Mouse (Mus musculus) layer of hippocampus, adult 9-11 months (tissue): Measurements from ENCODE around the gene Gap43.
"Not testable (repeated sequence)": the region's sequence is repeated elsewhere in the genome, so short reads cannot be mapped to it uniquely, and the experiment has no call there.

Source experiments
- DNase-seq: peaks from one replicate; pipeline ENCODE4 v3.0.0; 2022

Gap43 gene

GRCm38 (mm10) chr16:42294056-42294455, 46.4 kb downstream of the Gap43 start:
- no peak for DNase-seq

- no peak for DNase-seq
These were observed 48.9 kb downstream of the Gap43 start for GRCm38 (mm10) chr16:42291572-42291971.

GRCm38 (mm10) chr16:42284005-42284404, 56.4 kb downstream of the Gap43 start:
- DNase-seq: no peak

GRCm38 (mm10) chr16:42277713-42278112, 62.7 kb downstream of the Gap43 start:
- no peak for DNase-seq

GRCm38 (mm10) chr16:42277268-42277667, 63.2 kb downstream of the Gap43 start:
- DNase-seq: no peak

GRCm38 (mm10) chr16:42276216-42277141, 64.0 kb downstream of the Gap43 start:
- DNase-seq: peak; percentile 61

- peak; percentile 21 for DNase-seq
These were observed 64.8 kb downstream of the Gap43 start for GRCm38 (mm10) chr16:42275518-42276215.

GRCm38 (mm10) chr16:42271213-42271612, 69.2 kb downstream of the Gap43 start:
- DNase-seq: no peak

GRCm38 (mm10) chr16:42269587-42269967, 70.9 kb downstream of the Gap43 start:
- DNase-seq: no peak

GRCm38 (mm10) chr16:42268843-42269586, 71.4 kb downstream of the Gap43 start:
- DNase-seq: peak; percentile 86

- DNase-seq: no peak
These were observed 75.3 kb downstream of the Gap43 start for GRCm38 (mm10) chr16:42265185-42265584.

- no peak for DNase-seq
These were observed 77.4 kb downstream of the Gap43 start for GRCm38 (mm10) chr16:42262935-42263542.

- DNase-seq: peak; percentile 71
These were observed 84.8 kb downstream of the Gap43 start for GRCm38 (mm10) chr16:42255693-42256092.

- DNase-seq: no peak
These were observed 85.2 kb downstream of the Gap43 start for GRCm38 (mm10) chr16:42255222-42255621.

- no peak for DNase-seq
These were observed 88.2 kb downstream of the Gap43 start for GRCm38 (mm10) chr16:42252252-42252651.

- DNase-seq: not testable (repeated sequence)
These were observed 96.3 kb downstream of the Gap43 start for GRCm38 (mm10) chr16:42244121-42244520.

GRCm38 (mm10) chr16:42231306-42231705, 109.1 kb downstream of the Gap43 start:
- no peak for DNase-seq
